Mouse (Mus musculus) frontal cortex, adult 2 months (tissue): Measurements from ENCODE around the gene 1700125H20Rik. TPM values are rescaled to one million over a fixed set of nuclear protein-coding genes. Genes with fewer than 3 reads are reported as not detected.
"Not testable (repeated sequence)": the region's sequence is repeated elsewhere in the genome, so short reads cannot be mapped to it uniquely, and the experiment has no call there.

Experiments used
- DNase-seq, 2 experiments: peaks; one replicate each; pipeline ENCODE4 v3.0.0; 2022; ENCODE audit warnings: low spot score in 1 of 2; ENCODE audit errors: extremely low spot score in 1 of 2
- polyA plus RNA-seq: library from polyadenylated mRNA; depleted of rRNA; stranded (reverse); fragments of >200 nt; gene quantifications from 2 replicates; pipeline ENCODE4 v1.2.3, GENCODE M21; 2012; rRNA removed

1700125H20Rik gene
- not detected in 2 replicates for polyA plus RNA-seq

DNA sequence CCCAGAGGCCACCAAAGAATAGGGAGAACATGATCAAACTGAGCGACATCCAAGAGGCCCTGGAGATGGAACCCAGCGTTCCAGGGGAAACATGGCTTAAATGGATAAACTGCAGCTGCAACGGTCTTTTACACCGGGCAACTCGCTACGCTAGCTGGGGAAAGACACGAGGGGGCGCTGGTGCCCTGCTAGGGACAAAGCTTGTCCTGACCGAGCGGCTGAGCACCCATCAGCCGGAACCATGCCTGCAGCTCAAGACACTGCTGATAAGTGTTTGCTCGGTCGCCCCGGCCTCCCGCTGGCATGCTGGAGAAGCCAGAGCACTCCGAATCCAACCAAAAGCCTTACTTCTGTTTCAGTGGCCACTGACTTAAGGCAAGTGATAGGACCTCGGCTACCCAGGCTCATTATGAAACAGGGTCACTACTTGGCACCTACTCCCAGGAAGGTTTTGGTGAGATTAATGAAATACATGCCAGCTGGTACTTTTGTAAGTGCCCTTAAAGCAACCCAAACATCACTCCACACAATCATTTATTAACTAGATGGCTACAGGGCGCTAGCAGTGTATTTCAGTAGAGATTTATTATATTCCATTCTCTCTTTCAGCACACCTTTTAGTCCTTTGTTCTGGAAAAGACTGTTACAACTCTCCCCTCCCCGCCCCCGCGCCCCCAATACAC, at the start of gene 1700125H20Rik:
Gene 1700125H20Rik, plus strand, starts transcription at position 347 of the 683 bp plus-strand sequence.
- DNase-seq, result peak; percentile 55 to 92

GRCm38 (mm10) chr11:85122073-85122472, 48.1 kb upstream of the 1700125H20Rik start:
- DNase-seq, result no peak

DNA sequence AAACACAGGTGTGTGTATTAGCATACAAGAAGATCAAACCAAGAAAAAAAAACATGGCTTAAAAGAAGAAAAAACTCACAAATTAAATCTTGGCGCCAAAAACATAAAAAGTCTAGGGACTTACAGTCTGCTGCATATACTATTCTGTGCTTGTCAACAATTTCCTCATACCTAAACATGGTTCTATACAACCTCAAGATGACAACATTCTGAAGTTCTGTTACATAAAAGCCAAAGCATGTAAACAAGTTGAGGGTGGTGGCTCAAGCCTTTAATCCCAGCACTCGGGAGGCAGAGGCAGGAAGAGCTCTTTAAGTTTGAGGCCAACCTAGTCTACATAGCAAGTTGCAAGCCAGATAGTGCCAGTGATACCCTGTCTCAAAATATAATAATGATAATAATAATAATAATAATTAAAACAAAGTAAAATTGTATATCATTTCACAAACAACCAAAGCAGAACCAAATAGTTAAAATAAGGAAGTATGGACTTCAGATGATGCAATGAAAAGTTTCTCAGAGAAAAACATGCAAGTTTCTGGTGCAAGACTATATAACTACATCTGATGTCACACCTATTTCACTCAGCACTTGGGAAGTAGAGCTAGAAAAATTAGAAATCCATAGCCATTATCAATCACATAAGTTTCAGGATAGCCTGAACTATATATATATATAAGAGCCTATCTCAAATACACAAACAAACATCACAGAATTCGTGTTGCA, 46.8 kb upstream of the 1700125H20Rik start:
- no peak for DNase-seq

- no peak for DNase-seq
Observed at GRCm38 (mm10) chr11:85126257-85127102, 43.7 kb upstream of the 1700125H20Rik start.

GRCm38 (mm10) chr11:85128883-85129282, 41.3 kb upstream of the 1700125H20Rik start:
- no peak for DNase-seq

DNA sequence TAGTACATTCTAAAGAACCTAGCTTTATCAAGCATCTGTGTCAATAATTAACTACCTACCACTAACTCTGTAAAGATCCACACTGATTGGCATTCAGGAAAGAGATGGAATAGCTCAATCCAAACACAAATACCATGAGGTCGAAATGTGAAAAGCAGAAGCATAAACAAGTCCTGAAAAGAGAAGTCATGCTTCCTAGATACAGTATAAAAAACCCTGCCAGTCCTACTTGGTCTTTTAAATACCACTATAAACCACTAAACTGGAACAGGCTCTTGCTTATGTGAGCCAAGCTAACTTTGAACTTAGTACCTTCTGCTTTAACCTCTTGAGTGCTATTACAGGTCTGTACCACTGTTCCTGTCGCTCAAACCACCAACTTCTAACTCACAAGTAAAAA, 38.7 kb upstream of the 1700125H20Rik start:
- DNase-seq, result no peak

DNA sequence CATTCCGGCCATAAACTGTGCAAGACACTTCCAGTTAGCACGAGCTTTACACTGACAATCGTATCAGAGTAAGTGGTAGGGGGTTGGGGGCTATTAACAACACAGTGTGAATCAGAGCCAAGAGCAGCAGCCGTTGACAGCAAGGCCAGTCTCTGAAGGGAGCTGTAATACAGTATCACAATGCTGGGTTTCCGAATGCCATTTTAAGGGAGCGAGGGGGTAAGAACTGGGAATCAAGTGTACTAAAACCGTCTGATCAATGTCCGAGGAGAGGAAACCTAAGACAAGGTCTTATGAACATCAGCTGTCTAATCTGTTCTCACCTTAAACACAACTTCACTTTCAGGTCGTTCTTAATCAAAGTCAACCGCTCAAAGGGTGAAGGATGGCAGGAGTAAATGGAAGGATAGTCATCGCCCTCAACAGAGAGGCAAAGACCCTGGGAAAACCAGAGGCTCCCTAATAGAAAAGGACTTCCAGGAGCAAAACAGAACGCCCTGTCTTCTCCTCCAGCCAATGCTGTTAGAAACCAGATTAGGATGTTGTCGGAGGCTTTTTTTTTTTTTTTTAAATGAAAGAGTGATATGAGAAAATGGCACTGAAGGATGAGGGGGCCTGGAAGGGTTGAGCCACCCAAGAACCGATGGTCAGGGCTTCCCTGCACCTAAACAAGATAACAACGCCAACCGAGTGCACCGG, 31.3 kb upstream of the 1700125H20Rik start:
- peak in 1 of 2 experiments; percentile 31 for DNase-seq

DNA sequence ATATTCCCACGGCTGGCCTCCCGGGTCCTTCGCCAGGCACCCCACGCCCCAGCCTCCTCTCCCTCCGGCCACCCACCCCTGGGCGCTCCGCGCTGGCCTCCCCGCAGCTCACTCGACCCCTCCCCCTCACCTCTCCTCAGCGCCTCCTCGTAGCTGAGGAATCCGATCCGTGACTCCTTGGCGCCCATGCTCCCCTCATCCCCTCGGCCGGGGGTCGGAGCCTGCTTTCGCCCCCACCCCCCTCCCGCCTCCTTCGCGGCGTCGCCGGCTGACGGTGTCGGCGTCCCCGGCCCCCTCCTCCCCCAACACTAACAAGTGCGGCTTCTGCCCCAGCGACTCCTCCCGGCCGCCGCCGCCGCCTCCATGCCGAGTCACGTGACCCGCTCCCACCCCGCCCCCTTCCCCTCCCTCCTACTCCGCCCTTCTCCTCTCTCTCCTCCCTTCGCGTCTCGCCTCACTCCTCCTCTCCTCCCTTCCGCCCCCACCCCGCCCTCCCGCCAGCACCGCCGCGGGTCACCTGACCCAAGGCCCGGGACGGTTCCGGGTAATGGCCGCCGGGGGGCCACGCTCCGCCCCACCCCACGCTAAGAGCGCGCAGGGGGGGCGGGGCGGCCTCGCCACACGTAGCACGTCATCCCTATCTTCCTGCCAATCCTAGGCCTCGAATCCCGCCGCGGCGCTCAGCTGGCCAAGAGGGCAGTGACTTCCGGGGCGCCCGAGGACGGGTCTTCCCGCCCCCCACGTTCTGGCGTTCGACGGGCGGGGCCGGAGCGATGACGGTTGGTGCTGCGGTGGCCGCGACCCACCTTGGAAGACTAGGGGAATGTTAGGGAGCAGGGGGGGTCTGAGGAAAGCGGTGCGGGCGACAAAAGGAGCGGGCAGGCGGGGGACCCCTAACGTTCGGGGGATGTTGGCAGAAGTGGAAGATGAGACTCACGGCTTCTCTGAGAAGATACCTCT, 30.3 kb upstream of the 1700125H20Rik start, which contains the start of gene Usp32:
Gene Usp32, minus strand, starts transcription at position 581 of the 960 bp plus-strand sequence.
- DNase-seq, result peak; percentile 91 to 97

GRCm38 (mm10) chr11:85152256-85152930, 17.8 kb upstream of the 1700125H20Rik start:
- no peak for DNase-seq

DNA sequence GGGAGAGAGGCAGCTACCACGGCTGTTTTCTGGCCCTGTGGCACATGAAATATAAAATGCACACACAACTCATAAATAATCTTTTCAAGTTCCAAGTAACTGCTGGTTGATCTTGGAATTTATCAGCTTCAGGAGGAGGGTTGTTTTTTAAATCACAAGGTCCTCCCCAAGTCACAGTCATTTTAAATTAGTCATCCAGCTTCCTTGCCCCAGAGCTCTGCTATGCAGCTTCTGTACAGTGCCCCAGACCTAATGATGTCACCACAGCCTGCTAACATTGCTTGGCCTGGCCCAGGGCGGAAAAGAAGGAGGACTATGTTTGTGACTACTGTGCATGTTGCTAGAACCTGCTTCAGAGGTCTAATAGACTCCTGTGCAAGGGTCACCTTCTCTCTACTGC, 12.9 kb upstream of the 1700125H20Rik start:
- DNase-seq, result no peak

DNA sequence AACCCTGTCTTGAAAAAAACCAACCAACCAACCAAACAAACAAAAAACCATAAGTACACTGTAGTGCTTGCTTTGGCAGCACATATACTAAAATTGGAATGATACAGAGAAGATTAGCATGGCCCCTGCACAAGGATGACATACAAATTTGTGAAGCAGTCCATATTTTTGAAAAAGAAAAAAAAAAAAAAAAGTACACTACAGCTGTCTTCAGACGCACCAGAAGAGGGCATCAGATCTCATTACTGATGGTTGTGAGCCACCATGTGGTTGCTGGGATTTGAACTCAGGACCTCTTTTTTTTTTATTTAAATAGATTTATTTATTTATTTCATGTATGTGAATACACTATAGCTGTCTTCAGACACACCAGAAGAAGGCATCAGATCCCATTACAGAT, 7.2 kb upstream of the 1700125H20Rik start:
- DNase-seq, result not testable (repeated sequence)

- DNase-seq, result no peak
Observed at GRCm38 (mm10) chr11:85164371-85164770, 5.8 kb upstream of the 1700125H20Rik start.

- no peak for DNase-seq
Observed at GRCm38 (mm10) chr11:85167503-85167902, 2.7 kb upstream of the 1700125H20Rik start.

- no peak for DNase-seq
Observed at GRCm38 (mm10) chr11:85170833-85171232, 629 bp downstream of the 1700125H20Rik start.

GRCm38 (mm10) chr11:85175941-85176340, 5.7 kb downstream of the 1700125H20Rik start:
- no peak for DNase-seq

DNA sequence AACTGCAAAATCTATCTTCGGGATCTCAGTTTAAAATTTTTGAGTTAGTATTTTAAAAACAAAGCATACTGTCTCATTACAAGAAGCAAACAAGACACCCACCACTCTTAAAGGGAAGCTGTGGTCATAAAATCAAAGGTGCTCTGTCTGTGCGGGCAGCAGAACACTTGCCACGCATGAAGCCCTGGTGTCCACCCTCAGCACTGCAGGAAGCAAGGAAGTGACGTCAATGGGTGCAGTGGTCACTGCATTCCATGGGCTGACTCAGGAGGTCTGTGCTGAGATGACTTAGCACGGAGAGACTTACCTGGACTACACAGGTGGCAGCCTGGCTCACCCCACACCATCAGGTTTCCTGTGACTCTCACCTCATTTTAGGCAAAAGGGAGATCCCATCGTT, 7.6 kb downstream of the 1700125H20Rik start:
- DNase-seq, result no peak

- DNase-seq, result no peak
Observed at GRCm38 (mm10) chr11:85178413-85178812, 8.2 kb downstream of the 1700125H20Rik start.

- DNase-seq, result peak; percentile 31 to 79
Observed at GRCm38 (mm10) chr11:85182617-85183283, 12.5 kb downstream of the 1700125H20Rik start.
